Mouse (Mus musculus) CD4-positive helper T cell, adult 2 months (primary cell): ENCODE measurements around the gene Hdac4.

Experiments used
- DNase-seq: peaks from one replicate; pipeline ENCODE4 v3.0.0-alpha.2; 2012; ENCODE audit warnings: low read depth, missing footprints, low spot score

Hdac4 gene

GRCm38 (mm10) chr1:92030541-92030940 lies 165.0 kb downstream of the Hdac4 start:
- no peak for DNase-seq

- DNase-seq = no peak
These were observed 167.3 kb downstream of the Hdac4 start for GRCm38 (mm10) chr1:92028158-92028557.

GRCm38 (mm10) chr1:92026351-92026750 lies 169.1 kb downstream of the Hdac4 start:
- no peak for DNase-seq

- no peak for DNase-seq
These were observed 171.6 kb downstream of the Hdac4 start for GRCm38 (mm10) chr1:92023906-92024305.

GRCm38 (mm10) chr1:92022009-92022408 lies 173.5 kb downstream of the Hdac4 start:
- no peak for DNase-seq

GRCm38 (mm10) chr1:92015938-92016672 lies 179.4 kb downstream of the Hdac4 start:
- no peak for DNase-seq

GRCm38 (mm10) chr1:92015252-92015651 lies 180.2 kb downstream of the Hdac4 start:
- DNase-seq = no peak

GRCm38 (mm10) chr1:92014496-92014895 lies 181.0 kb downstream of the Hdac4 start:
- no peak for DNase-seq

GRCm38 (mm10) chr1:92006666-92007065 lies 188.8 kb downstream of the Hdac4 start:
- peak; percentile 36 for DNase-seq

GRCm38 (mm10) chr1:92005617-92005940 lies 189.9 kb downstream of the Hdac4 start:
- DNase-seq = no peak

- no peak for DNase-seq
These were observed 190.4 kb downstream of the Hdac4 start for GRCm38 (mm10) chr1:92004906-92005616.

GRCm38 (mm10) chr1:92004122-92004521 lies 191.4 kb downstream of the Hdac4 start:
- DNase-seq = peak; percentile 45

GRCm38 (mm10) chr1:92000226-92000625 lies 195.3 kb downstream of the Hdac4 start:
- no peak for DNase-seq

- no peak for DNase-seq
These were observed 201.8 kb downstream of the Hdac4 start for GRCm38 (mm10) chr1:91993658-91994165.

- no peak for DNase-seq
These were observed 202.8 kb downstream of the Hdac4 start for GRCm38 (mm10) chr1:91992652-91993051.

- DNase-seq = no peak
These were observed 203.9 kb downstream of the Hdac4 start for GRCm38 (mm10) chr1:91991597-91991996.

- DNase-seq = no peak
These were observed 204.6 kb downstream of the Hdac4 start for GRCm38 (mm10) chr1:91990852-91991251.

- no peak for DNase-seq
These were observed 206.6 kb downstream of the Hdac4 start for GRCm38 (mm10) chr1:91988866-91989265.

GRCm38 (mm10) chr1:91987431-91987830 lies 208.1 kb downstream of the Hdac4 start:
- no peak for DNase-seq

GRCm38 (mm10) chr1:91985783-91986182 lies 209.7 kb downstream of the Hdac4 start:
- no peak for DNase-seq

- DNase-seq = peak; percentile 52
These were observed 211.0 kb downstream of the Hdac4 start for GRCm38 (mm10) chr1:91984507-91984906.

GRCm38 (mm10) chr1:91981381-91981780 lies 214.1 kb downstream of the Hdac4 start:
- no peak for DNase-seq

GRCm38 (mm10) chr1:91978443-91978842 lies 217.1 kb downstream of the Hdac4 start:
- no peak for DNase-seq
